Mouse (Mus musculus) heart, adult 2 months (tissue): ENCODE results near the gene Ms4a3.

Experiments used
- CTCF ChIP-seq: fragments of 200-600 bp; IDR thresholded peaks from 2 replicates; pipeline ENCODE4 v1.8.1; 2022; ENCODE audit warnings: antibody characterized with exemption, mild to moderate bottlenecking, moderate library complexity
- EP300 ChIP-seq: fragments of 200-500 bp; IDR thresholded peaks from 2 replicates; pipeline ENCODE4 v1.6.1; 2011; ENCODE audit warnings: low read depth, low read length, control low read depth; ENCODE audit not compliant: insufficient read depth
- POLR2A ChIP-seq: fragments of 200-500 bp; IDR thresholded peaks from 2 replicates; pipeline ENCODE4 v1.6.1; 2011; ENCODE audit warnings: mild to moderate bottlenecking, low read depth, low read length, control low read depth; ENCODE audit not compliant: insufficient read depth

DNA sequence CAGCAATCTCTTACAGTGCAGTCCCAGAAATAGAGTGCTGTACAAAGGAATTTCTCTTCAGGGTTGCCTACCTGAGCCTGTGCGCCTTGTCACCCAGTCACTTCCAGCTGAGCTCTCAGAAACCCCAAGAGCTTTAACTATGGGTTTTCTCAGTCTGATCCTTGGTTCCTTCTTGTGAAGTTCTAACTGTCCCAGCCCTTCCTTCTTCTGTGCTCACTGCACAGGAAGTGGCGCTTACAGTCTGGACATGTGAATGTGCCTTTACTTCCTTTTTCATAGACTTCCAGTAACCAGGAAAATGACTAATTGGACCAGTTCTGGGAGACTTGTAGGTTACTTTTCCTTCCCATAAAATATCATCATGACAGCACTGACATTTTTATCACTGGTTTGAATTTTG is 36.0 kb downstream of the Ms4a3 start, which contains the start of gene Ms4a6d:
- TF ChIP-seq POLR2A (no peak), CTCF (no peak), EP300 (no peak)
